Mouse (Mus musculus) kidney, adult 2 months (tissue): ENCODE results near the gene Olfr1223.

Source experiments
- CTCF ChIP-seq: fragments of 200-500 bp; conservative IDR thresholded peaks from 2 replicates; pipeline ENCODE4 v1.5.1; 2011; ENCODE audit warnings: low read depth, mild to moderate bottlenecking, control low read depth, low read length, moderate library complexity, mixed read lengths; ENCODE audit not compliant: insufficient read depth, insufficient read length
- POLR2A ChIP-seq: fragments of 200-500 bp; IDR thresholded peaks from one replicate; pipeline ENCODE4 v1.6.1; 2011; ENCODE audit warnings: low read depth, low read length, control low read depth

DNA sequence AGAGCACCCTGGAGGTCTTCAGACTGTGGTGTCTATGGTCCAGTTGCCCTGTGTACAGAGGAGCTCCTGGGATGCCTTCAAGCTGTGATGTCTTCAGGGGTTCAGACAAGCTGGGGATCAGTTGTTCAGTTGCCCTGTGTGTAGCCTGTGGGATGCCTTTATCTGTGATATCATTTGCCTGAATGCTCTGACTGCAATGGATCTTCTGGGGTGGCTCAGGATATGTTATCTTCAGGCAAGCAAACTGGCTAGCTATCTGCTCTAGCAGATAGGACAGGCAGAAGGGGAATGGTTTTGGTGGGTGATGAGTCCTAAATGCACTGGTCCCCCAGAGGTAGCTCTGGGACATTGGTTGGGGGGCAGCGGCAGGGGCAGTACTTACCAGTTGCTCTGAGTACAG is 57.5 kb downstream of the Olfr1223 start:
- TF ChIP-seq CTCF = no peak
- TF ChIP-seq POLR2A = no peak
